Mouse (Mus musculus) A20 (cell line): ENCODE results near the gene Hs3st2.

Source experiments
- DNase-seq: peaks from one replicate; pipeline ENCODE4 v3.0.0-alpha.2; 2011; ENCODE audit warnings: low read depth, low spot score

The Hs3st2 gene

DNA sequence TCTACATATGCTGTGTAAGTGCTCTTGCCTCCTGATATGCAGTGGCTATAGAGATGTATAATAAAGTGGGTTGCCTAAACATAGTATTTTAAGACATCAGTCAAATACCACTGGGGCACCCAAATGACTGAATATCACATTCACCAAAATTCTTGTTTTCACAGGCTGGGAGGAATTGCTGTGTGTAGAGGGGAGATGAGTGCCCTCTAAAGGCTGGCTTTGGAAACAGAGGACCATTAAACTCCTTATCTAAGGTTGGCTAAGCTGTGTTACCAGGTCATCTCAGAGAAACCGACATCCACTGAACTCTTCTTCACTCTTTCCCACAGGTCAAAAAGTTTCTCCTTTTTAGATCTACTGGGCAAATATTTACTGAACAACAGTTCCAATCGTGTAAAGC lies 150.8 kb downstream of the Hs3st2 start:
- peak; percentile 8 for DNase-seq

DNA sequence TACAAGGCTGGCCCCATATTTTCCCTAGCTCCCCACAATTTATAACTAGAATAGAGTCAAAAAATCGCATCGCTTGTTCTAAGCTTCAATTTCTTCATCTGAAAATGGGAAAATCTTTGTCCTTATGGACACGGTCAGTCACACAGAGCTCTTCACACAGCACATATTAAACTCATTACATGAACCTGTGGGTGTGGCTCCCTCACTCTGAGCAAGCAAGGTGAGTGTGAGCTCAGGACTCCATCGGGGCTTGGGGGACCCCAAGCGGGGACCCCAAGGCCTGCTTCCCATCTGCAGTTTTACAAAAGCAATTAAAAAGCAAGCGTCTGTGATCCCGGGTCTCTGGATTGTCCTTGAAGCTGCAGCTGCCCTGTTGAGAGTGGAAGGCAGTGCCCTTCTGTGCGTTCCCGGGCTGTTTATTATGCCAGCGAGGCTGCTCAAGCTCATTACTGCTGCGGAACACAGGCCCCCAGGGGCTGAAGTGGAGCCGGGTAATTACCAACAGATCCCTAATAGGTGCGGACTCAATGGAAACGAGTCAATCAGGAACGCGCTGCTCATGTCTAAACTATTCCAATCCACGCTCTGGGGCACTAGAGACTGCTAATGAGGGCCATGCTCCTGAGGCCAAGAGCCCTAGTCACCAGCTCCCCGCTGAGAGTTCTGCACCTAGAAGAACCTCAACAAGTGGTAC lies 157.8 kb downstream of the Hs3st2 start:
- DNase-seq, result no peak
